Mouse (Mus musculus): Measurements from ENCODE around the gene Gm47841.

DNA sequence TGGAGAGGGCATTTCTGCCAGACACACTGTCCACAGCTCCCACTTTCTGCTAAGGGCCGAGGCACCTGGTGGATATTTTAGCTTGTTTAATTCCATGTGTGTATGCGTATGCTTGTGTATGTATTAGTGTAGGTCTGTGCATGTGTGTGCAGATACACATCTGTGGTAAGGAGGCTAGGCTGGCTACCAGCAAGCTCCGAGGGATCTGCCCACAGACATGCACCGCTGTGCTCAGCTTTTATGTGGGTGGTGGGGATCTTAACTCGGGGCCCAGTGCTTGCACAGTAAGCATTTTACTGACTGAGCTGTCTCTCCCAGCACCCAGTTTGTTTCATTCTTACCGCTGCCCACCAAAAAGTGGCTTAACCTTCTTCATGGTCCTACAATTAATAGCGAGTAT, 40.0 kb downstream of the Gm47841 start:
- TF ChIP-seq GABPA (IDR thresholded peaks at IDR 0.05; ENCODE audit: insufficient replicate concordance, low read depth, low read length) = no peak
- TF ChIP-seq POLR2AphosphoS2 (IDR thresholded peaks at IDR 0.05; ENCODE audit: low read depth, low read length) = no peak
- no peak for TF ChIP-seq ETS1 (conservative IDR thresholded peaks at IDR 0.05; ENCODE audit: low read depth, low read length)
- no peak for TF ChIP-seq HCFC1 (IDR thresholded peaks at IDR 0.05; ENCODE audit: low read depth, low read length)
- no peak for TF ChIP-seq POLR2A (IDR thresholded peaks at IDR 0.05; ENCODE audit: low read depth, low read length)
- no peak for TF ChIP-seq CTCF (conservative IDR thresholded peaks at IDR 0.05 in 1 of 2, IDR thresholded peaks at IDR 0.05 in 1 of 2; ENCODE audit: low read depth in 2 of 2, low read length in 2 of 2)
- TF ChIP-seq IRF4 (IDR thresholded peaks at IDR 0.05; ENCODE audit: low read depth, low read length) = no peak
- no peak for TF ChIP-seq RAD21 (IDR thresholded peaks at IDR 0.05; ENCODE audit: low read depth, low read length)

Measured in CH12.LX (cell line).